Mouse (Mus musculus): ENCODE measurements around the gene Galr3.
A peak's percentile ranks its signal among the peaks of the same experiment; 100 is the strongest.
"Not testable (repeated sequence)": the region's sequence is repeated elsewhere in the genome, so short reads cannot be mapped to it uniquely, and the experiment has no call there.

The Galr3 gene

GRCm38 (mm10) chr15:79041585-79041984 is at the start of gene Galr3:
Gene Galr3, plus strand, starts transcription at chr15:79041885.
- DNase-seq = no peak

- DNase-seq = no peak
Observed at GRCm38 (mm10) chr15:78992235-78992634, 49.5 kb upstream of the Galr3 start.

GRCm38 (mm10) chr15:78992925-78993324 is 48.8 kb upstream of the Galr3 start:
- no peak for DNase-seq

- no peak for DNase-seq
Observed at GRCm38 (mm10) chr15:78995916-78996315, 45.8 kb upstream of the Galr3 start.

- peak; percentile 49 for DNase-seq
Observed at GRCm38 (mm10) chr15:78996663-78997062, 45.0 kb upstream of the Galr3 start.

GRCm38 (mm10) chr15:78998348-78998747 is 43.3 kb upstream of the Galr3 start:
- no peak for DNase-seq

GRCm38 (mm10) chr15:78999586-78999985 is 42.1 kb upstream of the Galr3 start:
- no peak for DNase-seq

- DNase-seq = no peak
Observed at GRCm38 (mm10) chr15:79000357-79000791, 41.3 kb upstream of the Galr3 start.

GRCm38 (mm10) chr15:79001559-79001958 is 40.1 kb upstream of the Galr3 start:
- DNase-seq = no peak

- peak; percentile 66 for DNase-seq
Observed at GRCm38 (mm10) chr15:79002036-79002435, 39.6 kb upstream of the Galr3 start.

- no peak for DNase-seq
Observed at GRCm38 (mm10) chr15:79003079-79003478, 38.6 kb upstream of the Galr3 start.

- DNase-seq = no peak
Observed at GRCm38 (mm10) chr15:79005581-79005980, 36.1 kb upstream of the Galr3 start.

GRCm38 (mm10) chr15:79006638-79007037 is 35.0 kb upstream of the Galr3 start:
- DNase-seq = no peak

GRCm38 (mm10) chr15:79007059-79007458 is 34.6 kb upstream of the Galr3 start:
- no peak for DNase-seq

- not testable (repeated sequence) for DNase-seq
Observed at GRCm38 (mm10) chr15:79007836-79008235, 33.8 kb upstream of the Galr3 start.

- DNase-seq = no peak
Observed at GRCm38 (mm10) chr15:79009734-79010133, 32.0 kb upstream of the Galr3 start.

- DNase-seq = no peak
Observed at GRCm38 (mm10) chr15:79011550-79011949, 30.1 kb upstream of the Galr3 start.

GRCm38 (mm10) chr15:79013382-79013781 is 28.3 kb upstream of the Galr3 start:
- DNase-seq = no peak

- no peak for DNase-seq
Observed at GRCm38 (mm10) chr15:79018191-79018590, 23.5 kb upstream of the Galr3 start.

- DNase-seq = no peak
Observed at GRCm38 (mm10) chr15:79018886-79019285, 22.8 kb upstream of the Galr3 start.

- no peak for DNase-seq
Observed at GRCm38 (mm10) chr15:79022671-79023230, 18.9 kb upstream of the Galr3 start.

GRCm38 (mm10) chr15:79023366-79023765 is 18.3 kb upstream of the Galr3 start:
- DNase-seq = no peak

GRCm38 (mm10) chr15:79025687-79026308 is 15.9 kb upstream of the Galr3 start:
- no peak for DNase-seq

GRCm38 (mm10) chr15:79026511-79027290 is 15.0 kb upstream of the Galr3 start:
- DNase-seq = no peak
